Mouse (Mus musculus) ES-E14 (cell line): ENCODE measurements at regions not wholly inside any gene's neighbourhood (a gene's known extent, or its start where the extent isn't known, plus 50 kb on each side); places are given as distances from the start of the nearest gene placed in this dataset.

ENCODE experiments used
- DNase-seq: peaks from one replicate; pipeline ENCODE4 v3.0.0-alpha.2; 2013; ENCODE audit warnings: low read depth, low spot score
- H3K27ac ChIP-seq: 2 replicates; pipeline ENCODE4 v1.5.1; 2012; ENCODE audit warnings: low read depth, mild to moderate bottlenecking, low read length, moderate library complexity, mixed read lengths; ENCODE audit not compliant: poor library complexity, insufficient read depth, severe bottlenecking
- H3K36me3 ChIP-seq: 2 replicates; pipeline ENCODE4 v1.6.1; 2012; ENCODE audit warnings: mild to moderate bottlenecking, low read length, moderate library complexity, mixed read lengths; ENCODE audit not compliant: control insufficient read depth, poor library complexity, insufficient read depth, severe bottlenecking
- H3K4me1 ChIP-seq, 2 experiments: fragments of 150-350 bp in 1 of 2; sonication (generic) in 1 of 2; 2 replicates each; pipeline ENCODE4 v1.6.1; 2012; ENCODE audit warnings: low read length in 2 of 2, mild to moderate bottlenecking in 1 of 2, mixed read lengths in 1 of 2; ENCODE audit not compliant: control insufficient read depth in 2 of 2, insufficient read depth in 2 of 2, poor library complexity in 1 of 2
- H3K4me3 ChIP-seq, 2 experiments: fragments of 150-350 bp in 1 of 2; sonication (generic) in 1 of 2; 2 replicates each; pipeline ENCODE4 v1.5.1; 2012; ENCODE audit warnings: low read length in 2 of 2, low read depth in 1 of 2, mild to moderate bottlenecking in 1 of 2, mixed read lengths in 1 of 2; ENCODE audit not compliant: insufficient read depth in 1 of 2, poor library complexity in 1 of 2, severe bottlenecking in 1 of 2
- H3K9ac ChIP-seq: 2 replicates; pipeline ENCODE4 v1.6.1; 2012; ENCODE audit warnings: low read depth, mild to moderate bottlenecking, low read length, mixed read lengths; ENCODE audit not compliant: poor library complexity, insufficient read depth, severe bottlenecking
- H3K9me3 ChIP-seq: fragments of 150-350 bp; sonication (generic); 2 replicates; pipeline ENCODE4 v1.6.1; 2012; ENCODE audit warnings: low read depth, mild to moderate bottlenecking, low read length; ENCODE audit not compliant: control insufficient read depth, insufficient read depth
- CHD2 ChIP-seq: IDR thresholded peaks from 2 replicates; pipeline ENCODE4 v1.6.1; 2014; ENCODE audit warnings: mild to moderate bottlenecking, low read depth, low read length, inconsistent platforms
- HCFC1 ChIP-seq: IDR thresholded peaks from 2 replicates; pipeline ENCODE4 v1.6.1; 2012; ENCODE audit warnings: low read length, inconsistent platforms, borderline replicate concordance; ENCODE audit not compliant: insufficient read depth
- MAFK ChIP-seq: IDR thresholded peaks from 2 replicates; pipeline ENCODE4 v1.6.1; 2014; ENCODE audit warnings: mild to moderate bottlenecking, low read depth, low read length, inconsistent platforms; ENCODE audit not compliant: insufficient read depth
- ZC3H11A ChIP-seq: IDR thresholded peaks from 2 replicates; pipeline ENCODE4 v1.6.1; 2012; ENCODE audit warnings: low read depth, mild to moderate bottlenecking, inconsistent platforms, low read length, borderline replicate concordance
- ZNF384 ChIP-seq: IDR thresholded peaks from 2 replicates; pipeline ENCODE4 v1.6.1; 2012; ENCODE audit warnings: low read depth, low read length, inconsistent platforms
- in situ Hi-C, 2 experiments: fragments of 600-800 bp; cut with MboI; formaldehyde crosslinking; loops; one replicate each; pipeline ENCODE4 v1.15.1; 2025; ENCODE audit warnings: low sequenced_read_pairs in 2 of 2, inconsistent platforms in 1 of 2; ENCODE audit not compliant: unreplicated experiment in 2 of 2

- H3K36me3 ChIP-seq: no peaks in the 10 kb centered on the region
- no peak overlapping the region for H3K27ac ChIP-seq
- TF ChIP-seq MAFK: no peak
- no peak for TF ChIP-seq ZNF384
- no peak for TF ChIP-seq CHD2
- no peak for TF ChIP-seq ZC3H11A
- no peak for TF ChIP-seq HCFC1
- H3K4me3 ChIP-seq: no peak overlapping the region
- DNase-seq: no peak
- in situ Hi-C loops: no loop called here
- H3K9me3 ChIP-seq: no peaks in the 10 kb centered on the region
- peaks cover 4 to 8% of the 10 kb centered on the region in 2 experiments; a peak in 1 of 4 replicates for H3K4me1 ChIP-seq
- H3K9ac ChIP-seq: no peak overlapping the region
Observed at GRCm38 (mm10) chr12:27060899-27061762, 281.2 kb downstream of the Sox11 start.

- no peak overlapping the region for H3K27ac ChIP-seq
- no peaks in the 10 kb centered on the region for H3K9me3 ChIP-seq
- TF ChIP-seq ZNF384 (no peak), CHD2 (no peak), HCFC1 (no peak), ZC3H11A (no peak), MAFK (no peak)
- no peak for DNase-seq
- peaks cover 2 to 6% of the 10 kb centered on the region in 2 experiments; a peak in 1 of 4 replicates for H3K4me1 ChIP-seq
- H3K4me3 ChIP-seq: no peak overlapping the region
- in situ Hi-C loops: no loop called here
- H3K9ac ChIP-seq: no peak overlapping the region
- no peaks in the 10 kb centered on the region for H3K36me3 ChIP-seq
Observed at GRCm38 (mm10) chr12:27059885-27060284, 282.5 kb downstream of the Sox11 start.

GRCm38 (mm10) chr12:27054411-27054810 is 288.0 kb downstream of the Sox11 start:
- no peak for DNase-seq
- H3K9me3 ChIP-seq: no peaks in the 10 kb centered on the region
- no peak overlapping the region for H3K4me3 ChIP-seq
- in situ Hi-C loops: no loop called here
- H3K4me1 ChIP-seq: no peaks in the 10 kb centered on the region
- no peaks in the 10 kb centered on the region for H3K36me3 ChIP-seq
- TF ChIP-seq MAFK: no peak
- TF ChIP-seq ZNF384: no peak
- no peak for TF ChIP-seq HCFC1
- TF ChIP-seq CHD2: no peak
- TF ChIP-seq ZC3H11A: no peak
- H3K9ac ChIP-seq: no peak overlapping the region
- no peak overlapping the region for H3K27ac ChIP-seq

GRCm38 (mm10) chr12:27037922-27038321 is 304.5 kb downstream of the Sox11 start:
- H3K4me3 ChIP-seq: no peak overlapping the region
- H3K4me1 ChIP-seq: no peaks in the 10 kb centered on the region
- no peaks in the 10 kb centered on the region for H3K36me3 ChIP-seq
- H3K9me3 ChIP-seq: no peaks in the 10 kb centered on the region
- H3K9ac ChIP-seq: no peak overlapping the region
- no peak overlapping the region for H3K27ac ChIP-seq
- in situ Hi-C loops: no loop called here
- no peak for TF ChIP-seq MAFK
- no peak for TF ChIP-seq ZNF384
- TF ChIP-seq CHD2: no peak
- TF ChIP-seq ZC3H11A: no peak
- no peak for TF ChIP-seq HCFC1
- DNase-seq: no peak

- no peak for DNase-seq
Observed at GRCm38 (mm10) chr12:27019751-27020150, 322.6 kb downstream of the Sox11 start.

More at GRCm38 (mm10) chr12:27019751-27020150, 322.6 kb downstream of the Sox11 start:
- H3K4me1 ChIP-seq: no peaks in the 10 kb centered on the region
- in situ Hi-C loops: no loop called here
- no peak overlapping the region for H3K27ac ChIP-seq
- no peaks in the 10 kb centered on the region for H3K9me3 ChIP-seq
- no peaks in the 10 kb centered on the region for H3K36me3 ChIP-seq
- no peak overlapping the region for H3K4me3 ChIP-seq
- H3K9ac ChIP-seq: no peak overlapping the region
- no peak for TF ChIP-seq HCFC1
- TF ChIP-seq MAFK: no peak
- TF ChIP-seq ZNF384: no peak
- TF ChIP-seq ZC3H11A: no peak
- no peak for TF ChIP-seq CHD2
